Mouse (Mus musculus): Measurements from ENCODE around the gene Popdc2.

DNA sequence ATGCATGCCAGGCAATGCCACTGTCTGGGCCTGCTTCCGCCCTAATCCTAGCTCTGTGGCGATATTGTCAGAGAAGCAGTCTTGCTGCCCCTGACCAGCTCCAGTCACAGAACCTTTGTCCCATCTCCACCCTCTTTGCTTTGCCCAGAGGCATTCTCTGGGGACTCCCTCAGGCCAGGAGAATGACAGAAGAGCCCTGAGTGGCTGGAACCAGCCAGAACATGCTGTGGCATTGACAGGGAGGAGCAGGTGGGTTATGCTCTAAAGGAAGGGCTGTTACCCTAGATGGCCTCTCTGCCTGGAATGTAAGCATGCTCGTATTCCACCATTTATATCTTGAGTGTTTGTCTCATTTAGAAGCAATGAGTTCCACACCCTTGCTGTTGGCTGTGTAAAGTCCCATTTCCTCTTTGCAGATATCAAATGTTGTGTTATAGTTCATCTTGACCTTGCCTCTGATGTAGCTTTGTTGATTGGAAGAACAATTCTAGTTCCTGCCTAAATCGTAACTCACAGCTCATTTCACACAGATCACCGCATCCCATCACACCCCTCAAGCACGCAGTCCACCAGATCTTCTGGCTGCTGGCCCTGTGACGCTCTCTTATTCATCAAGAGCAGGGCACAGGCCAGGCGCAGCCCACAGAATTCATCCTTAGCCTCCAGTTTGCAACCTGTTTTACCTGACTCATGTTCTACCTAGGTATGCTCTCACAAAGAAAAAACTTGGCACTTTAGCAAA lies 8.8 kb downstream of the Popdc2 start:
- TF ChIP-seq TAL1 (IDR thresholded peaks at IDR 0.05; ENCODE audit: low read length) = no peak
- no peak for TF ChIP-seq GATA1 (IDR thresholded peaks at IDR 0.05; ENCODE audit: low read length)
